Mouse (Mus musculus): Measurements from ENCODE around the gene Rpusd4. TPM values are rescaled to one million over a fixed set of nuclear protein-coding genes. Genes with fewer than 3 reads are reported as not detected.

Rpusd4 gene
- polyA plus RNA-seq, 1 experiment = 15.5 TPM

DNA sequence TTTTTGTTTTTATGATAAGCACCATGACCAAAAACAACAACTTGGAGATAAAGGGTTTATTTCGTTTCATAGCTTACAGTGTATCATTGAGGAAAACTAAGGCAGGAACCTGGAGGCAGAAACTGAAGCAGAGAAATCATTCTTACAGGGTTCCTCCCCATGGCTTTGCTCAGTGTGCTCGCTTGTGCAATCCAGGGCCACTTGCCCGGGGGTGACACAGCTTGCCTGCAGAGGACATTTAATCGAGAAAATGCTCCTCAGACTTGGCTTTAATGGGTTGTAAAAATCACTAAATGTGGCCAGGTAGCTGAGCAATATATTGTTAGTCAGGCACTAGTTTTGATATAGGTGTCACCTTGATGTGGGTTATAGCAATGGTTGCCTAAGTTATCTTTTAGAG is 10.8 kb downstream of the Rpusd4 start:
- no peak for TF ChIP-seq CTCF (IDR thresholded peaks at IDR 0.05; ENCODE audit: control insufficient read depth, insufficient read depth, low read length)
- TF ChIP-seq POLR2A (IDR thresholded peaks at IDR 0.05; ENCODE audit: borderline replicate concordance, control insufficient read depth, low read depth, low read length) = no peak
- H3K4me3 ChIP-seq (replicated peaks; ENCODE audit: control insufficient read depth, low read depth, low read length) = no peak overlapping the region
- WGBS = 63% methylated on average over 4 of the region's 4 CpGs
- H3K27ac ChIP-seq (ENCODE audit: control insufficient read depth, insufficient read depth, low read depth, low read length, poor library complexity) = no peak overlapping the region
- H3K4me1 ChIP-seq (ENCODE audit: control insufficient read depth, insufficient read depth, low read length) = no peaks in the 10 kb centered on the region

DNA sequence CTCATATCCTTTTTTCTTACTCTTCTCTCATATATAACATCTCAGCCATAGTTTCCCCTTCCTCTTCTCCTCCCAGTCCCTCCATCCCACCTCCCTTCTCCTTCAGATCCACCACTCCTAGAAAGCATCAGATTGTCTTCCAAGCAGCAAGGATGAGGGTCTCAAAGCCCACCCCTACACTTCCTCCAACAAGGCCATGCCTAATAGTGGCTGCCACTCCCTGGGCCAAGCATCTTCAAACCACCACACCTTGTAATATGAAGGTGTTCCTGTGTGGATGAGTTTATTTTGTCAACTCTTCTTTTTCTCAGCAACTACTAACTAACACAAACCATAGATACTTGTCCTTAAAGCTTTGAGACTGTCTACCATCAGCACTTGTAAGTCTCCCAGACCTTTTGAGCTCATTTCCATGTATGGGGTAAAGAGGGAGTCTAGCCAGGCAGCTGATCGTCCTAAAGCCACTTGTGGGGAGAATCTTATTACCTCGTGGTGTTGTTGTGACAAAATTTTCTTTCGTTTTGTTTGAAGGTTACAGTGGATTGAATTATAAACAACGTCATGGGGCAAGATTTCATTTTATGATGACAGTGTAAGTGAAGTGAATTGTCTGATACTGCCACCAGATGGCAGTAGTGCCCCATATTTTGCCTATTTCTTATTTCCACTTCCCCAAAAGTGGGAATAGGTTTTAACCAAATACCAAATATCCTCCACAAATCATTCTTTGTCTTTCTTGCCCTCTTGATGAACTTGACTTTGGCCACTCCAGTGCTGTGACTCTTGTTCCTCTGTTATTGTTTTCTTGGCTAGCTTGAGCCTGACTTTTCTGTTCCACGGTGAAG is 14.6 kb downstream of the Rpusd4 start:
- Histone ChIP-seq H3K4me1 (ENCODE audit: control insufficient read depth, insufficient read depth, low read length) (no peaks in the 10 kb centered on the region), H3K4me3 (replicated peaks; ENCODE audit: control insufficient read depth, low read depth, low read length) (no peak overlapping the region), H3K27ac (ENCODE audit: control insufficient read depth, insufficient read depth, low read depth, low read length, poor library complexity) (no peak overlapping the region)
- WGBS = 15% methylated on average over 5 of the region's 5 CpGs
- peak; percentile 38; the same call in 1 of the 2 replicates for TF ChIP-seq CTCF (IDR thresholded peaks at IDR 0.05; ENCODE audit: control insufficient read depth, insufficient read depth, low read length)
- no peak for TF ChIP-seq POLR2A (IDR thresholded peaks at IDR 0.05; ENCODE audit: borderline replicate concordance, control insufficient read depth, low read depth, low read length)

DNA sequence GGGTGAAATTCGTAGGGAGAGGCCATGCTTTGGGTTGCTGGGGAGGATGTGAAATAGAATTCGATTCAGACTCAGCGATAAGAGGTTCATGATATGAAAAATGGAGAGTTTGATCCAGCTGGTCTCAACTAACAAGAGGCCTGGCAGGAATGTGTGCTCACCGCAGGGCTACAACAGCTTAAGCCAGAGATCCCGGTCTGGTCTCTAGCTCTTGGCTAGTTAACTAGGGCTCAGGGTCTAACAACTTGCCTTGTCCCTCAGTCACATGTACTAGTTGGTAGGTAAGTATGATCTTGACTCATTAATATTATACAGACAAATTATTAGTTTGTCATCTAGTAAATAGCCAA is 15.2 kb downstream of the Rpusd4 start:
- Histone ChIP-seq H3K4me1 (ENCODE audit: control insufficient read depth, insufficient read depth, low read length) (no peaks in the 10 kb centered on the region), H3K27ac (ENCODE audit: control insufficient read depth, insufficient read depth, low read depth, low read length, poor library complexity) (no peak overlapping the region), H3K4me3 (replicated peaks; ENCODE audit: control insufficient read depth, low read depth, low read length) (no peak overlapping the region)
- WGBS = 73% methylated on average over 5 of the region's 5 CpGs
- TF ChIP-seq CTCF (IDR thresholded peaks at IDR 0.05; ENCODE audit: control insufficient read depth, insufficient read depth, low read length) (no peak), POLR2A (IDR thresholded peaks at IDR 0.05; ENCODE audit: borderline replicate concordance, control insufficient read depth, low read depth, low read length) (no peak)

DNA sequence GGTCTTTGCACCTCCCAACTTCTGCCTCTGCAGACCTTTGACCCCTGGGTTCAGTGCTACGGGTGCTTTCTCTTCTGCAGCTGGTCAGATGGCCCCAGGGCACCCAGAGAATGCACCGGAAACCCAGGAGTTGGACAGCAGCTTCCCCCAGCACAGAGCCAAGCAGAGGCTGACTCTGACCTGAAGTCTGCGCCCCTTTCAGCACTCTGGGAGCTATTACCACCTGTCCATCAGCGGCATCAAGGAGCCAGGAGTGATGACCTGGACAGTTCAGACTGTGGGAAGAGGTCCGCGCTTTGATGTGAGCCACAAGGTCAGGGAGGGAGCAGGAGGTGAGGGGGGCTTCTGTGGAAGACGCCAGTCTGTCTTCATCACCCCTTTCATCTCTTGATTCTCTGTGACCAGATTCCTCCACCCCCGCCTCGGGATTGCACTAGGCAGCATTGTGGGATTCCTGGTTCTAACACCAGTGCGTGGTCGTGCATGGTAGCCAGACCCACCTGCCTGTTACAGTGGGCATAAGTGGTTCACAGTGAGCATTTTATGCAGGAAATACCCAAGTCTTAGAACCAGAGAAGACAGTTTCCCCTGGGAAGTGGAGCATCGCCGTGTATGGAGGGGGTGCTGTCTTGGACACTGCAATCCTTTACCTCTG is 15.9 kb downstream of the Rpusd4 start:
- Histone ChIP-seq H3K27ac (ENCODE audit: control insufficient read depth, insufficient read depth, low read depth, low read length, poor library complexity) (no peak overlapping the region), H3K4me3 (replicated peaks; ENCODE audit: control insufficient read depth, low read depth, low read length) (no peak overlapping the region), H3K4me1 (ENCODE audit: control insufficient read depth, insufficient read depth, low read length) (no peaks in the 10 kb centered on the region; the same call in 1 of the 2 replicates)
- TF ChIP-seq POLR2A (IDR thresholded peaks at IDR 0.05; ENCODE audit: borderline replicate concordance, control insufficient read depth, low read depth, low read length) (no peak), CTCF (IDR thresholded peaks at IDR 0.05; ENCODE audit: control insufficient read depth, insufficient read depth, low read length) (no peak)
- WGBS = 85% methylated on average over 13 of the region's 13 CpGs

DNA sequence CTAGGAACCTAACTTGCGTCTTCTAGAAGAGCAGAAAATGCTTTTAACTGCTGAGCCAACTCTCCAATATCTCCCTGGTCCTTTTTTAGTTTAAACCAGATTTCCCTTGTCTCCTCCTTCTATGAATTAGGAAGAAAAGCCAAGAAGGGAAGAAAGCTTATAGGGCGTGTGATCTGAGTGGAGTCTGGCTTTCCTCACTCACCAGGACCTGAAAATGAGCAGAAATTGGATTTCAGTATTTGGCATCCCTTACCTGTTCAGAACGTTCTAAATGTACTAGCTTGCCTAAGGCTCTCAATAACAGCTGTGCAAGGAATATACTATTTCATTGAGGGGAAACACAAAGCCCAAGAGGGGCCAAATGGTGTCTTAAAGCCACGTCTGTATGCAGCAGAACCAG is 16.7 kb downstream of the Rpusd4 start:
- no peak for TF ChIP-seq CTCF (IDR thresholded peaks at IDR 0.05; ENCODE audit: control insufficient read depth, insufficient read depth, low read length)
- TF ChIP-seq POLR2A (IDR thresholded peaks at IDR 0.05; ENCODE audit: borderline replicate concordance, control insufficient read depth, low read depth, low read length) = no peak
- no peak overlapping the region for H3K4me3 ChIP-seq (replicated peaks; ENCODE audit: control insufficient read depth, low read depth, low read length)
- WGBS = 80% methylated on average over 4 of the region's 4 CpGs
- H3K27ac ChIP-seq (ENCODE audit: control insufficient read depth, insufficient read depth, low read depth, low read length, poor library complexity) = no peak overlapping the region
- H3K4me1 ChIP-seq (ENCODE audit: control insufficient read depth, insufficient read depth, low read length) = no peaks in the 10 kb centered on the region; the same call in 1 of the 2 replicates

DNA sequence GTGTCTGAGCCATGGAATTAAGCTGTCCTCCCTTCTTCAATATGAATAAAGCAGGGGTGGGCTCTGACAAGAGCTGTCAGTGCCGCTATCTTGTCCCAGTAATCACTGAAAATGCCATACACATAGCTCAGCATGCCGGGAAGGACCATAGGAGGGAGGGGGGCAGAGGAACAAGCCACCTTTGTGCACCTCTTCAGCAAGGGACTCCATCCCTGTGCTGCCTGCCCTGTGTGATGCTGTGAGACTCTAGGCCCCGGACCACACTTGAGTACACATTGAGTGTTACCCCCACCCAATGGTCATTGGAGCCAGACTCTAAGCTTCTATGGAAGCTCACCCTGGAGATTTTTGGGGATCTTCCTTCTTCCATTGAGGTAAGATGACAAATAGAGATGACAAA is 18.7 kb downstream of the Rpusd4 start:
- Histone ChIP-seq H3K4me1 (ENCODE audit: control insufficient read depth, insufficient read depth, low read length) (no peaks in the 10 kb centered on the region; the same call in 1 of the 2 replicates), H3K4me3 (replicated peaks; ENCODE audit: control insufficient read depth, low read depth, low read length) (no peak overlapping the region), H3K27ac (ENCODE audit: control insufficient read depth, insufficient read depth, low read depth, low read length, poor library complexity) (no peak overlapping the region)
- TF ChIP-seq CTCF (IDR thresholded peaks at IDR 0.05; ENCODE audit: control insufficient read depth, insufficient read depth, low read length) (no peak), POLR2A (IDR thresholded peaks at IDR 0.05; ENCODE audit: borderline replicate concordance, control insufficient read depth, low read depth, low read length) (no peak)
- WGBS = 76% methylated on average over 3 of the region's 3 CpGs

DNA sequence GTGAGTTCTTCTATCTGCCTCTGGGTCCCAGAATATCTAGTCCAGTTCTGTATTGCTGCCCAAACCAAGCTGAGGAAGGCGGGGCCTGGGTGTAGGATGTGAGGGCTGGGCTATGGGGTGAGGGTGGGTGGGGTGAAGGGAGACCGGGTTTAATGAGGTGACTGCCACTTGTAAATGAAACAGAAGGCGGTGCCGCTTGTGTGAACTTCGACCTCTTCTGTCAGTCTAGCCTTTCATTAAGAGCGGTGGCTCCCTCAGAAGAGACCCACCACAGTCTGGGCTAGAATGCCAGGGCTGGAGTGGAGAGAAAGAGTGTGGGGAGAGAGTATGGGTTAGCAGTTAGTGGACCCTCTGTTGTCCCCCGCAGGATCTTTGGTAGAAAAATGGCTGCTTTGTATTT is 22.3 kb downstream of the Rpusd4 start:
- TF ChIP-seq CTCF (IDR thresholded peaks at IDR 0.05; ENCODE audit: control insufficient read depth, insufficient read depth, low read length) = no peak
- H3K27ac ChIP-seq (ENCODE audit: control insufficient read depth, insufficient read depth, low read depth, low read length, poor library complexity) = no peak overlapping the region
- no peak overlapping the region for H3K4me3 ChIP-seq (replicated peaks; ENCODE audit: control insufficient read depth, low read depth, low read length)
- WGBS = 70% methylated on average over 7 of the region's 7 CpGs
- H3K4me1 ChIP-seq (ENCODE audit: control insufficient read depth, insufficient read depth, low read length) = no peaks in the 10 kb centered on the region; the same call in 1 of the 2 replicates

DNA sequence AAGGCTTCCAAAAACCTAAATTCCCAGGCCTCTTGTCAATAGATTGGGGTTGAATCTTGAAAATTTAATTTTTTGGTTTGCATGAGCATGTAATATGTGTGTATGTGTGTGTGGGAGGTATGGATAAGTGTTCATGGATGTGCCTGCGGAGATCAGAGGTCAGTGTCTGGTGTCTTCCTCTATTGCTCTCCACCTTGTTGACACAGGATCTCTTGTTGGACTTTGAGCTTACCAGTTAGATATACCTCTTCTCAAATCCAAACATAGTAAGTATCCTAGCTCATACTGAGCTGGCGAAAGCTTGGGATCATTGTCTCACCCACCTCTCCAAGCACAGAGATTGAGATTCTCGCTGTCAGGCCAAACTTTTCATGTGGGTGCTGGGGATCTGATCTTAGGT is 22.8 kb downstream of the Rpusd4 start:
- H3K27ac ChIP-seq (ENCODE audit: control insufficient read depth, insufficient read depth, low read depth, low read length, poor library complexity) = no peak overlapping the region
- no peaks in the 10 kb centered on the region; the same call in 1 of the 2 replicates for H3K4me1 ChIP-seq (ENCODE audit: control insufficient read depth, insufficient read depth, low read length)
- WGBS = 88% methylated on average over 3 of the region's 3 CpGs
- H3K4me3 ChIP-seq (replicated peaks; ENCODE audit: control insufficient read depth, low read depth, low read length) = no peak overlapping the region
- TF ChIP-seq CTCF (IDR thresholded peaks at IDR 0.05; ENCODE audit: control insufficient read depth, insufficient read depth, low read length) (no peak), POLR2A (IDR thresholded peaks at IDR 0.05; ENCODE audit: borderline replicate concordance, control insufficient read depth, low read depth, low read length) (no peak)

Measured in bone marrow, adult 2 months (tissue).